Mouse (Mus musculus): ENCODE results near the gene Rps6kc1.
A peak's percentile ranks its signal among the peaks of the same experiment; 100 is the strongest.

Gene Rps6kc1

DNA sequence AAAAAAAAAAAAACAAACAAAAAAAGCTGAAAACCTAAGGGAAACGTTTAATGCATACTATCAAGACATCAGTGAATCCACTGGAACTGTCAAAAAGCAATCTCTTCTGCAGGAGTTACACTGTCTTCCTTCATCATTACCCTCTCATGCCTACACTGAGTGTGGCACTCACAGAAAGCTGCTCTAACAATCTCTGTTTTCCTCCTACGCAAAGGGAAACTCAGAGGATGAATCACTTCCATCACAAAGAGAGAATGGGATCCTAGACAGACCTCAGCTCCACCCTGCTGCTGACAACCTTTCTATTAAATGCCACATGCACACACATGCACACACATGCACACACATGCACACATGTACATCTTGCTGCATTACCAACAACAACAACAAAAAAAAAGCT is 75.5 kb downstream of the Rps6kc1 start:
- DNase-seq (ENCODE audit: low read depth, low spot score), result no peak

DNA sequence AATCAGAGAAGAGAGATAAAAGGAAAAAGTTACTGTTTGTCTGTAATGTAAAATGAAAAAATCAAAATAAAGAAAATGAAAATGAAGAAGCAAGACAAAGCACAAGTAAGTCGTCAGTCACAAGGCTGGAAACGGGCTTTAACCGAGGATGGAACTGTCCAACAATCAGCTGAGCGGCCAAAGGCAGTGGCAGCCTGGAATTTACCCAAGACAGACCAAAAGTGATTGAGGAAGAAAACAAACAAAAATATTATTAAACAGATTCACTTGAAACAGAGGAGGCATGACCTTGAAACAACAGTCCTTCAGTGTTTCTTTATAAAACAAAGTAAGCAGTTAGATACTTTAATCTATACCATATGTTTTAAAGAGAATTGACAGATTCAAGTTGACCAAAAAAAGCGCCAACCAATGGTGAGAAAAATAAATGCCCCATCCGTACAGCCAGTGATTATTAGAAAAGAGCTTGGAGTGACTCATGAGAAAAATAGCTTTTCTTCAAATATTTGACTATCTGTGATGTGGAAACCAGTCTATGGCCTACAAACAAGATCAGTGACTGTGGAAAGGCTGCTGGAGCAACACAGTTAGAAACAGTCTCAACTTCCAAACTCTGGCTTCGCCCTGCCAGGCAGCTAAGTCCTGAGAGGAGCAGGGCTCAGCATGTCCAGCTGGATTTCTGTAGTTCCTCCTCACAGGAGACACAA is 77.2 kb downstream of the Rps6kc1 start:
- no peak for DNase-seq (ENCODE audit: low read depth, low spot score)

DNA sequence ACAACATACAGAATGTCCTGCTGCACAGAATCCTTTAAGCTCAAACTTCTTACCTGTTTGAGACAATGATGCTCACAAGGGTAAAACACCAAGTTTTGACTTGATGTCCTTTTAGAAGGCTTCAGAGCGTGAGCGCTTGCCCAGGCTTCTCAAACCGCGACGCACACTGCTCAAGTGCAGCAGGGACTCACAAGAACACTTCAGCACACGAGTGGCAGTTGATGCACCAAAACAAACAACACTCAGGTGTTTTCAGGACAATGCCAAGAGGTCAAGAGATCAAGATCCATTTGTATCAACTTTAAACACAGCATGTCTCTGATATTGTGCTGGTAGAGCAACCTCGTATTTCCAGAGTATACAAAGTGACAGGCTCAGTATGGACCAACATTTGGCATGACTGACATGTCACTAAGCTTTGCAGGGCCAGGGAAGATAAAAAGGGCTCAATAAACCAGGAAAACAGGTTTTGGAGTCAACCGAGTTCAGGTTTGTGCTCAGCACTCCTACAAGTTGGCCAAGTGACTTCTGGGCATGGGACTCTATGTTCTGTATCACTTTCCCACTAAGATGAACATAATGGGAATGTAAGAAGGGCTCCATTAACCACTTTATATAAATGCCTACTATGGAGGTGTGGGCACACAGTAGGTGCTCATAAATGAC is 78.5 kb downstream of the Rps6kc1 start:
- no peak for DNase-seq (ENCODE audit: low read depth, low spot score)

DNA sequence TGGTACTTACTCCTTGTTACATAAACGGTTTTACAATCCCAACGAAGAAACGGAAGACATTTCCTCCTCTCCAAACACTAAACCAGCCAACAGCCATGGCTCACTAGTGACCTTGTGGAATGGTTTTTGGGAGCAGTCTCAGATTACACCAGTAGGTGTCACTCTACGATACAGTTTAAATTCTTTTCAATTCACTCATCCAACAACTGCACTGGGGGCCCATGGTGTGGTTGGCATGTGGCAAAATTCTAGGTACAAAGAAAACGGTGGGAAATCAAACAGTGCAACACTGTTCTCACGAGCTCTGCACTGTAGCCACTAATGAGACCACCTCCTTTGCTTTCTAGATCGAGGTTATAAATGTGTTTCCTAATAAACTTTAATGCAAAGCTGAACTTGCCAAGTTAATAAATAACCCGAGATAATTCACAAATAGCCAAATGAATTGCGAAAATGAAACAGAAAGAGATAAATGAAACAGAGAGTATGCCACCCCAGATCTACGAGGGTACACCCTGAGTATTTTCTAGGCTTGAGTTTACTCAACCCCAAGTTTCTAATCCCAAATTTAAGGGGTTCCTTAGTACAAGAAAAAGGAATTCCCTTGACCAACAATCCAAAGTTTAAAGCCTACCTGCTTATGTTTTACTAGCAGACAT is 79.6 kb downstream of the Rps6kc1 start:
- DNase-seq (ENCODE audit: low read depth, low spot score), result peak; percentile 22

DNA sequence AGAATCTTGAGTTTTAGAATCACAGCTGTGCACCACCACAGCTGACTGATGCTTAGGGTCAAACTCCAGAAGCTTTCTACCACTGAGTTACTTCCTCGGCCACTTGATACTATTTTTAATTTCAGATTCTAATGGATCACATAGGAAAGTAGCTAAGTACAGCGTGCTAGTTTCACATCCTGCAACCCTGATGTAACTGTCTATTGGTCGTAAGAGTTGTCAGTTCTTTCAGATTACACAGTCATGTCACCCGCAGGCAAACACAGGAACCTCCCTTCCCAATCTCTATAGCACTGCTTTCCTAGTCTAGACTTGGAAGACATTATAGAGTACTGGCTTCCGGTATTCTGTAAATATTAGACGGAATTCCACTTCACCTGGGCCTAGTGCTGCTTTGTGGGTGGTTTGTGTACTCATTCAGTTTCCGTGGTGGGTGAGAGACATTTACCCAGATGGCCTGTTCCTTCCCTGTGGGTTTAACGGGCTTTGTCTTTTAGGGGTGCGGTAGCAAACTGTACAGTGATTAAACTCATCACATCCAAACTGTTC is 85.0 kb downstream of the Rps6kc1 start:
- no peak for DNase-seq (ENCODE audit: low read depth, low spot score)

DNA sequence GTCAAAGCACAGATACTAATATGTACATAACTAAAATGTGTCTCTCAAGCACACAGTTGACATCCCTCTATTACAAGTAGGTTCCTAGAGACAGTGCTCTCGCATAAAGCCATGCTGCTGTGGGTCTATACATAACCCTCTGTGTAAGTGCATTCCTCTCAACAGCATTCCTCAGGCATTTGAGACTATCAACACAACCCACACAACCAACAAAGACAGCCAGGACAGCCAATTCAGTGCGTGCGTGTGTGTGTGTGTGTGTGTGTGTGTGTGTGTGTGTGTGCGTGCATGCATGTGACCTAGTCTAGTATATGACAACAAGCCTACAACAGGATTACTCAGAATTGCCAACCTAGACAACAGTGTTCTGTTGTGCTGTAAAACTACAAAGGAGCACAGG is 87.8 kb downstream of the Rps6kc1 start:
- no peak for DNase-seq (ENCODE audit: low read depth, low spot score)

DNA sequence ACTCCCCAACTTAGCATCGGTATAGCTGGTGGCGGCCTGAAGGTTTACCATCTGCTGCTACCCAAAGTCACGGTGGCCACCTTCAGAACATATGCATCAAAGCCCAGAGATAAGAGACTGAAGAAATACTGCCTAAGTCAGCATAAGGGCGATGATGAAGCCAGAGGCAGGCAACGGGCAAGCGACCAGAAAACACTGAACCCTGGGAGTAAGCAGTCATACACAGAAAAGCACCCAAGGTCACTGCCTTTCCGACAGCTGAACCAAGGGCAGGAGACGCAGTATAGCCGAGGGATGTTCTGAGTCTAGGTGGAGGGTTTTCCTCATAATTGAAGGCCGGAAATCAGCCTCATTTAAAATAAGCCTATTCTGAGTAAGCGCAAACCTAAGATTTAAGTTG is 95.4 kb downstream of the Rps6kc1 start:
- no peak for DNase-seq (ENCODE audit: low read depth, low spot score)

DNA sequence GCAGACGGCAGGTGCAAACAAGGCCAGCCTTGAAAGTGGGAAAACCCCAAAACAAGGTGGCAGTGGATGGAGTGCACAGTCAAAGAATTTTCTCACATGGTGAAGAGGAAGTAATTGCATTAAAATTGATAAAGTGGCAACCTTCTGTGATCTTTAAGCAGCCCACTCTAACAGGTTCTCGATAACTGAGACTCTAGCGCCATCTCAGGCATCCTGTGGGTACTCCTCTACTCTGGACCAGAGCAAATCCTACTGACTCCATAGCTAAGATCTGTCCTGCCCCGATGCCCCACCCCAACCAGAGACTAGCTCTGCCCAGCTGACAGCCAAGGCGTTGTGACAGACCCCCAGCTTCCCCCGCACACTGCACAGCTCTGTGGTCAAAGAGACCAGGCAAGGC is 101.2 kb downstream of the Rps6kc1 start:
- no peak for DNase-seq (ENCODE audit: low read depth, low spot score)

DNA sequence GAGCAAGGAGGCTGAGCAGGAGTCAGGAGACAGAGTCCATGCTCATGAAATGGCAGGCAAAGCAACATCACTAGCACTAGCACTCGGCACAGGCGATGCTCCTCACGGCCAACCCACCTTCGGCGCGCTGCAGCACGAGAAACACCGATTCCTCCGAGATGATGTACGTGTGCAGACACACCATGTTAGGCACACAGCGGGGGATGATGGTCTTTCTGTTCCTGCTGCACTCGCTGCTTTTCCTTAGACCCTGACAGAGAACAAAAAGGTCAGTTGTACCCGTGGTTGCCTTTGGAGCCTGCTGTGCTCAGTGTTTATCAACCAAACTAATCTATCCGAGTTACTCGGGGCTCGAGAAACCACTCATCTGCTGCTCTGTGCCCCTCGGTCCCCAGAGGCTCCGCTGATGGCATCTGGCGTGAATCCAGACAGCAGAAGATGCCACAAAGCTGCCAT is 102.8 kb downstream of the Rps6kc1 start:
- no peak for DNase-seq (ENCODE audit: low read depth, low spot score)

DNA sequence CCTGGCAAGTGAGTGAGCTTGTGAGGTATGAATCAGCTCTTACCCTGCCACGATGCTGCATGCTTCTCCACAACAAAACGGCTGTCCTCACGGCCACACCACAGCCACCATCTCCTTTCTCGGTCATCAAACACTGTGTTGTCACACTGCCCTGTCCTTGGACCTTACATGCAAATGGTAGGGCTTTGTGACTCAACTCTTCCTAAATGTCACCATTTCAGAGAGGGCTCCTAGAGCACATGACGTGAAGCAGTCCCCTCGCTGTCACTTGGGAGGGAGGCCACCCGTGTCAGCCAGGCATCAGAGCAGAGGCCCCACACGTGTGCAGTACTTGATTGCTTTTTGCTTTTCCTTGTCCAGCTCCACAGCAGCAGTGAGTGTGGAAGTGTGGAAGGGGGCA is 104.8 kb downstream of the Rps6kc1 start:
- DNase-seq (ENCODE audit: low read depth, low spot score), result no peak

DNA sequence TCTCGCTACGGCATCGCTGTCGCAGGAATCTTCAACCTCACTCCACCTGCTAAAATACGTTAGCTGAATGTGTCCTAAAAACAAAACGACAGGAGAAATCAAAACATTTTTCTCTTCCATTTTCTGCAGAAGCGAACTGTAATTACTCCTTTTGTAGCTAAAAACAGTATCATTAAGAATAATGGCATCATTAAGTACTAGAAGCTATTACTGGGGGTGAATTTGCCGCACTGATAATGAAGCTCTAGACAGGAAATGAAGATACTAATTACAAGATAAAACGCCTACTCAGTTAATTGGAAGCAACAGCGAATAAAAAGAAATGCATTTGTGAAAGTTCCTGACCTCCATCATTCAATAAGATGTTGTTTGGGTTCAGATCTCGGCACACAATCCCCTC is 112.9 kb downstream of the Rps6kc1 start:
- DNase-seq (ENCODE audit: low read depth, low spot score), result no peak

DNA sequence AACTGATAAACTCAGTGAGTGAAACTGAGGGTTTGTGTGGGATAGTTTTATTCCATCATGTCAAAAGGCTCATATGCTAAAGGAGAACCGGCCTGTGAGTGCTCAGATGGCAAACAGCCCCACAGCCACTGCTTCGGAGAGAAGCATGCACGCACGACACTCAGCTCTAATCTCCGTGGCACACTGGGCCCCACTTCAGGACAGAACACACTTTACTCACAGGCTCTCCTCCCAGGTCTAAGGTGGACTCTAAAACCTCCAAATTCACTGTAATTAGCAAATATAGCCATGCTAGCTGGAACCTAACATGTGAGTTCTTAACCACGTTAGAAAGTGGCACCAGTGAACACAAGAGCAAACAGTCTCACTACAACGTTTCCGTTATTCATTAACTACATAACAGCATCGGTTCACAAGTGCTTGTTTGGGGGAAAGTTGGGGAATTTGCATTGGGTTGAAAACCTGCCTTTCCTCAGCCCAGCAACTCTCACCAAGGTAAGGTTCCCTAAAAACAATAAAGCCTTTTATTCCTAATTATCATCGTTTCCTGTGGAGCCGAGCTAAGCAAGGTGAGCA is 114.0 kb downstream of the Rps6kc1 start:
- DNase-seq (ENCODE audit: low read depth, low spot score), result no peak

DNA sequence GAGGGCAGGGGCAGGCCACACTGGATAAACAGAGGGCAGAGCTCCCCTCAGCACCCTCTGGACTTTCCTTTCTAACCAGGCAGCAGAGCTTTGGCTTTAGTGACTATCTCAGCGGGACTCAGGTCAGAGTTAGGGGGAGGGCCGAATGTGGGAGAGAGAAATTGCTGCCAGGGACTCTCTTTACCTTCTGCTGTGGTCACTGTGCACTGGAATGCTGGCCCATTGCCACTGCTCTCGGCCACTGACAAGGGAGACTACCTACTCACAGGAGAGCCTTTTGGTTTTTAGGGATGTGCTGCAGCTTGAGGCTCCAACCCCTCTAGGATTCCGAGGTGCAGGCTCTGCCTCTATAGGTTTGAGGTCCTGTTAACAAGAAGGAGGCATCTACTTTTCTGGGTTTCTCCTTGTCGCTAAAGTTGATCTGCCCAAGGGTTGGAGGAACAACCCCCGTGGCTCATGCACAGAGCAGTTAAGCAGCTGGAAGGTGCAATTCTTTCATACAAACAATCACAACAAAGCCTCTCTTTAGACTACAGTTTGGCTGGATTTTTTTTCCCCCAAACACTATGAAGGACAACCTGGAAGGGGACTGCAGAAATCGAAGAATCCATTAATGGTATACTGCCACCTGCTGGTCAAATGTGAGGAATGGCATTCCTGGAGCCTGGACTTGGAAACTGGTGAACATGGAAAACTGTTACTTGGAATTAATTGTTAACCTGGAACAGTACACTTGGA is 114.7 kb downstream of the Rps6kc1 start:
- DNase-seq (ENCODE audit: low read depth, low spot score), result no peak

DNA sequence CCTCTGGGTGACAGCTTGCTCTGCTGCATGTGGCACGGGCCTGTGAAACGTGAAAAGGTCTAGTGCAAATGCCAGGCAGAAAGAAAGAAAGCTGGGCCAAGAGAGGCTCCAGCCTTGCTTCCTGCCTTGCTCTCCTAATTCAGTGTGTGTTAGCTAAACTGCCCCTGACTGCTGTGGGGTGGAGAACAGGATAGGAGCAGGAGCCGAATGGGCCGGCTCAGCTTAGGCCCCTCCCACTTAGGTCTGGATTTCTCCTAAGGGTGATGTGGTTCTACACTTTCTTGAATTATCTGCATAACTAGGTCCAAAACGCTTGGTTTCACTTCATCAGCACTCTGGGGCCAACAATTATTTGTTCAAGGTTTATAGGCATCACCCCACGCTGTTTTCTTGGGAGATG is 119.9 kb downstream of the Rps6kc1 start:
- no peak for DNase-seq (ENCODE audit: low read depth, low spot score)

DNA sequence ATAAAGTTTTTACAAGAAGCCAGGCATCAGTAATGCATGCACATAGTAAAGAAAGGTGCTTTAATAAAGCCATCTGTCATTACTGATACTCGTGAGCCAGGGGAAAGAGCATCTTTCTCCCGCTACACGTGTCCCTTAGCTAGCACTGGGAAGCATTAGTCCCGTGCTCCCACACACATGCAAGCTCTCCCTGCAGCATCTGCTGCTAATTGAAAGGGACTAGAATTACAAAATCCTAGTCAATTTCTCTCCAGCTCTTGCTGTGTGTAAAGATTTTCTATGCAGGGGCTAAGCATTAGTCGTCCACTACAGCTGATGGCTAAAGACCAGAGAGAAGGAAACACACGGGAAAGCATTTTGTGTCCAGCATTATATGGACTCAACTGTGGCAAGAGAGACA is 120.8 kb downstream of the Rps6kc1 start:
- no peak for DNase-seq (ENCODE audit: low read depth, low spot score)

DNA sequence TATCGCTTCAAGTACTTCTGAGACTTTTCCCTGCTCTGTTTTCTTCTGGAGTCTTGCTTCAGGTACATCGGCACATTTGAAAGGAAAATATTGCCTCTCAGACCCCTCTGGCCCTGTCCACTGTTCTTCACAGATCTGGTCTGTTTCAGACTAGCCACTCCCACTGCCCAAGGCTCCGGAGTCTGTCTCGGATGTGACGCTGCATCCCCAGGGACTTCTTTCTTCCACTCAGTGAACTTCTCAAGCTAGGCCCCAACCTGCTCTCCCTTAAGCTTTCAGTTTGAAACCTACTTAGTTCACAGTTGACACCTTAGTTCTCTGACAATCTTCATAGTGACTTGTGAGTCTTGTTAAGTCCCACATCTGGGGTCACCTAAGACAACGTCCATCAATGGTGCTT is 133.9 kb downstream of the Rps6kc1 start:
- no peak for DNase-seq (ENCODE audit: low read depth, low spot score)

DNA sequence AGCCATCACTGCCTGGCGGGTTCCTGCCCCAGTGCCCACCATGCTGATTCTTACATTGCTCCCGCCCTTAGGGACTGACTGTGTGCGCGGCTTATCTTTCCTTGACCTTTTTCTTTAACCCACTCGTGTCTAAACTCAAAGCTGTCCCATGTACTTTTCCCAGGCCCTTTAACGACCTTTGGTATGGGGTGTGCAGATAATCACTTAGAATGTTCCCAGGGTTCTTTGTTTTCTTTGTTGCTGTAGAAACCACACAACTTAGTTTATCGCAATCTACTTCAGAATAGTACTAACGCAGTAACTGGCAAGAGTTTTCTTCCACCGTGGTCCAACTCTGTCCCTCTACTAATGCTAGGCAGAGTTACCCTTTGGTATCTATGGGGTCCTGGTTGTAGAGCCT is 135.3 kb downstream of the Rps6kc1 start:
- DNase-seq (ENCODE audit: low read depth, low spot score), result no peak

DNA sequence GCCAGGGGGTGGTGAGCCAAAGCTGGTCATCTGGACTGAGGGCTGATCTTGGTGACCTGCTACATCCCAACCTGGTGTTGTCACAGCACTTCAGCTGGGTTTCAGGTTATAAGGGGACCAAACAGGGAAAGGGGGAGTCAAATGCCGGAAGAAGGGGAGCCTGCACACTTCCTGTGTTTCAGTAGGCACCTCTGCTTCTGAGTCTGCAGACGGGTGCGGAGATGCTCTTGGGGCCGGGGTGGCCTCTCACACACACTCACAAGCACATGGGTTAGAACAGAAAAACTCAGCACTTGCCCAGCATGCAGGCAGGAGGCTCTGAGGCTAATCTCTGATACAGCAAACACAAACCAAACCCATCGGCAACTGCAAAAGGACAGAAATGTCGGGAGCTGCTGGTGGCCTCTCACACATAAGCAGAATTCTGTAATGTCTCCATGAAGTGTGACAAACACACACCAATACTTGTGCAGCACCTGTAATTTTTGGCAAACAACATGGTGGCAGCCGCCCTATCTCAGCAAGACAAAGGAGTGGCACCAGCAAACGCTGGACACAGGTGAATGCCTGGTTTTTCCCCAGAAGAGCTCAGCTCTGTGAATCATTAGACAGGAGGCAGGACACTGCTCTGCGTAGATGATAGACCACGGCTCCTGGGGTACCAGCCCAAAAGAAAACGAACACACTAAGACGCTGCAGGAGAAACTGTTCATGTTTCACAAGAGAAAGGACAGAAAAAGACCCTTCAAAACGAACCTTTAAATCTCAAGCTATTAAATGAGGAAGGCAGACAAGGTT is 139.3 kb downstream of the Rps6kc1 start:
- DNase-seq (ENCODE audit: low read depth, low spot score), result no peak

DNA sequence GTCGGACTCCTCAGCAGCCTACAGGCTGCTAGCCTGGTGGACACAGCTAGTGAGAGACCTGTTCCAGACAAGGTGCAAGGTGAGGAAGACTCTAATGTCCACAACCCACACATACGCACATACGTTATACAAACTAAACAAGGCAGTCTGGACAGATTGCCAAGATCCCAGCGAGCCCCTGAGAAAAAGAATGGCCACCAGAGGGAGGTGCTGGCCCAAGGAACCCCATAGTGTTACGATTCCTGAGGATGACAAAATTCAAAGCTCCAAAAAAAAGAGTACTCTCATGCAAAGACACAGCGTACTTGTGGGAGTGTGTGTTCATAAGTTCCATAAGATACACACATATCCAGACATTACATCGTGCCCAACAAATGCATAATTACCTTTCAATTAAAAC is 141.8 kb downstream of the Rps6kc1 start:
- no peak for DNase-seq (ENCODE audit: low read depth, low spot score)

DNA sequence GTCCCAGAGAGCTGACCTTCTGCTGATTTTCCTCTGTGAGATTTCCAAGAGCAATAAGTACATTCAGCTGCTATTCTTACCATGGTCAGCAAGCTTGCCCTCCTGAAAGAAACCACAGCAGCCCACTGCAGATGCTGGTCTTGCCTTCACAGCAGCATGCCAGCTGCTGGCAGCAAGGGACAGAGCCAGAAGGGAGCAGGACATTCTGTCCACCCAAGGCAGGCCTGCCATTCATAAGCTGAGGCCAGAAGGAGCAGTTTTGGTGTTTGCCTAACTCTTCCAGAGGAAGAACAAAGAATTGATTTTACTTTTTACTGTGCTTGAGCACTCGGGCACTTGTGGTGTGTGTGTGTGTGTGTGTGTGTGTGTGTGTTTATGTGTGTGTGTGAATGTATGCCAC is 143.3 kb downstream of the Rps6kc1 start:
- no peak for DNase-seq (ENCODE audit: low read depth, low spot score)

DNA sequence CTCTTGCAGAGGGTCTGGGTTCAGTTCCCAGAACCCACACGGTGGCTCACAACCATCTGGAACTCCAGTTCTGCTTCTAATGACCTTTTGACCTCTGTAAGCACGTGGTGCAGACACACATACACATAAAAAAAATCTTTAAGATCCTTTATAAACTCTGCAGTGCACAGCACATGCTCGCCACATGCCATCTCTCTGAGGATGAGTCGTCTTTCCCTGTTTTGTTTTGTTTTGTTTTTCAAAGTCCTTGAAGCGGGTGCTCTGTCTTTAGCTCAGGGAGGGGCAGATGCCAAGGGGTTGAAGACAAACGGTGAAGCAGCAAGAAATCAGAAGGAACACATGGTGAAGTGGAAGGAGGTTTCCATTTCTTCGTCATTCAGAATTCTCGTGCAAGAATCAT is 143.9 kb downstream of the Rps6kc1 start:
- DNase-seq (ENCODE audit: low read depth, low spot score), result no peak
